Mouse (Mus musculus): ENCODE results near the gene Trabd2b.

DNA sequence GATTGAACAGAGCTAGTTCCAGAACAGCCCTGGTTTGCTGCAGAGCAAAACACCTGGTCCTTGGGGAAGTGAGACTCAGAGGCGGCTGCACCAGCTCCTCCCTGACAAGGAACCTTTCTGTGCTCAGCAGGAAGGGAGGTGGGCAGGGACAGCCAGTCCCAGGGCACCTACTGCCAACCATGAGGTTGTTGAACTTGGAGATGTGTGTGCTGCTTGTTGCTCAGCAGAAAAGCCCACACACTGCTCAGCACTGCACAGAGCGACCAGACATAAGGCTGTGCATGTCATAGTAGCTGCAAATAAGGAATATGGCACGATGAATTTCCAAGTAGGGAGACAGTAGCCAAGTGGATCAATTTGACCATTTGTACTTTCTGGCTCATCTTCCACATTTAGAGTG is 81.2 kb downstream of the Trabd2b start:
- TF ChIP-seq CTCF (IDR thresholded peaks at IDR 0.05) = no peak
- no peak for TF ChIP-seq EP300 (IDR thresholded peaks at IDR 0.05)

All from lung, postnatal 0 days (tissue).